In genomic region chr19:40859555-40859954, GRCm38 (mm10) we compare ENCODE assay signal across 19 mouse cellular contexts. TPM values are rescaled to one million over a fixed set of nuclear protein-coding genes. Genes with fewer than 3 reads are reported as not detected.
A peak's percentile ranks its signal among the peaks of the same experiment; 100 is the strongest.
DNase-seq lines count a peak whose midpoint lies in the region; ATAC-seq and TF ChIP-seq lines count a peak whose summit lies in the region.
"Had no signal": no experiment of that assay in that cellular context is flagged by ENCODE, and none has a peak within 500 bp of the region (broad histone marks: within the 10 kb centered on the region; RNA-seq: fewer than 3 reads in every experiment).

No protein-coding gene starts in this region.

- peak; percentile 81 for ATAC-seq in forebrain, postnatal 0 days
- ATAC-seq in forebrain, embryonic 12.5 days (ENCODE audit: low FRiP score), result no peak
- ATAC-seq in lung, postnatal 0 days, result peak; percentile 78
- ATAC-seq in megakaryocyte progenitor cell, adult 5-6 weeks (replicated peaks; ENCODE audit: poor library complexity), result peak; percentile 46; the same call in 1 of the 2 replicates
- ATAC-seq: CD4-positive, CD25-positive, alpha-beta regulatory T cell, adult 4 months; intestine, postnatal 0 days; Patski had no signal

- H3K4me3 ChIP-seq in forebrain, postnatal 0 days (ENCODE audit: low read depth, low read length), result no peak overlapping the region
- H3K4me3 ChIP-seq in forebrain, embryonic 12.5 days (replicated peaks), result no peak overlapping the region
- no peak overlapping the region for H3K4me3 ChIP-seq in lung, postnatal 0 days (ENCODE audit: low read depth, low read length)
- H3K4me3 ChIP-seq: embryonic facial prominence, embryonic 13.5 days; hindbrain, embryonic 10.5 days; midbrain, embryonic 10.5 days; neural tube, embryonic 12.5 days had no signal

- 0 out of 2 replicates have a peak overlapping the region, but pooled peaks have one; percentile 29 for H3K27ac ChIP-seq in forebrain, postnatal 0 days (ENCODE audit: low read depth, low read length)
- no peak overlapping the region for H3K27ac ChIP-seq in forebrain, embryonic 12.5 days
- H3K27ac ChIP-seq in lung, postnatal 0 days (ENCODE audit: low read length), result no peak overlapping the region
- H3K27ac ChIP-seq: embryonic facial prominence, embryonic 13.5 days; hindbrain, embryonic 10.5 days; midbrain, embryonic 10.5 days; neural tube, embryonic 12.5 days had no signal

- no peaks in the 10 kb centered on the region for H3K27me3 ChIP-seq in forebrain, postnatal 0 days (ENCODE audit: insufficient read depth, low read length)
- peaks cover 9% of the 10 kb centered on the region for H3K27me3 ChIP-seq in forebrain, embryonic 12.5 days
- no peaks in the 10 kb centered on the region for H3K27me3 ChIP-seq in lung, postnatal 0 days (replicated peaks; ENCODE audit: insufficient read depth, low read length)

- WGBS in forebrain, postnatal 0 days, result 36% methylated on average over 4 of the region's 4 CpGs
- 66% methylated on average over 4 of the region's 4 CpGs for WGBS in forebrain, embryonic 12.5 days
- WGBS in lung, postnatal 0 days, result 23% methylated on average over 4 of the region's 4 CpGs

- H3K4me2 ChIP-seq in forebrain, postnatal 0 days (ENCODE audit: low read depth), result no peak overlapping the region
- H3K4me2 ChIP-seq in forebrain, embryonic 12.5 days, result no peak overlapping the region
- H3K4me2 ChIP-seq in lung, postnatal 0 days (replicated peaks; ENCODE audit: low read depth, low read length), result no peak overlapping the region
- H3K4me2 ChIP-seq: embryonic facial prominence, embryonic 13.5 days; liver, embryonic 11.5 days; neural tube, embryonic 12.5 days had no signal

- TF ChIP-seq EP300 in lung, postnatal 0 days (IDR thresholded peaks at IDR 0.05), result no peak

- H3K36me3 ChIP-seq in forebrain, postnatal 0 days (ENCODE audit: insufficient read depth), result no peaks in the 10 kb centered on the region
- no peaks in the 10 kb centered on the region for H3K36me3 ChIP-seq in forebrain, embryonic 12.5 days (replicated peaks)
- no peaks in the 10 kb centered on the region for H3K36me3 ChIP-seq in lung, postnatal 0 days (ENCODE audit: insufficient read depth, low read length)
- H3K36me3 ChIP-seq: embryonic facial prominence, embryonic 13.5 days; hindbrain, embryonic 10.5 days; midbrain, embryonic 10.5 days; neural tube, embryonic 12.5 days had no signal

- H3K9me3 ChIP-seq in forebrain, postnatal 0 days (ENCODE audit: low read length), result no peaks in the 10 kb centered on the region
- no peaks in the 10 kb centered on the region for H3K9me3 ChIP-seq in forebrain, embryonic 12.5 days
- H3K9me3 ChIP-seq in lung, postnatal 0 days (ENCODE audit: low read length), result no peaks in the 10 kb centered on the region
- H3K9me3 ChIP-seq: embryonic facial prominence, embryonic 13.5 days; hindbrain, embryonic 10.5 days; midbrain, embryonic 10.5 days; neural tube, embryonic 12.5 days had no signal

- DNase-seq in forebrain, postnatal 0 days, result peak; percentile 60
- peak; percentile 67 for DNase-seq in lung, postnatal 0 days (ENCODE audit: low spot score)
- no peak for DNase-seq in lung, postnatal 25 days (ENCODE audit: low spot score)
- peak; percentile 28 to 56 for DNase-seq in heart, adult 9 months (ENCODE audit: low spot score in 2 of 2)
- DNase-seq in kidney, adult 11 months, result no peak
- DNase-seq in yolk sac, embryonic 10.5 days (ENCODE audit: low spot score), result no peak
- DNase-seq: adrenal gland, adult 8-10 months; cerebellum, adult 11 months; thymus, postnatal 25 days had no signal

- no peak overlapping the region for H3K9ac ChIP-seq in forebrain, postnatal 0 days
- no peak overlapping the region for H3K9ac ChIP-seq in forebrain, embryonic 12.5 days
- H3K9ac ChIP-seq in lung, postnatal 0 days (replicated peaks; ENCODE audit: low read depth), result no peak overlapping the region
- H3K9ac ChIP-seq: embryonic facial prominence, embryonic 13.5 days; neural tube, embryonic 12.5 days had no signal

- no peaks in the 10 kb centered on the region for H3K4me1 ChIP-seq in forebrain, postnatal 0 days (ENCODE audit: insufficient read depth)
- no peaks in the 10 kb centered on the region for H3K4me1 ChIP-seq in forebrain, embryonic 12.5 days
- H3K4me1 ChIP-seq in lung, postnatal 0 days (ENCODE audit: insufficient read depth, low read depth, low read length), result no peaks in the 10 kb centered on the region
- H3K4me1 ChIP-seq: embryonic facial prominence, embryonic 13.5 days; hindbrain, embryonic 10.5 days; midbrain, embryonic 10.5 days; neural tube, embryonic 12.5 days had no signal

- no peak for TF ChIP-seq CTCF in forebrain, postnatal 0 days (IDR thresholded peaks at IDR 0.05; ENCODE audit: low read depth)
- no peak for TF ChIP-seq CTCF in lung, postnatal 0 days (IDR thresholded peaks at IDR 0.05)

RNA-seq across cellular contexts. Expression of gene Ccnj, which starts 28.5 kb away (rescaled TPM):
- 10.5 and 12.1 TPM in 2 replicates for total RNA-seq in forebrain, postnatal 0 days (2014; rRNA removed)
- polyA plus RNA-seq in forebrain, postnatal 0 days (2015; fragmentation: Nextera tagmentation; extraction: Ambion mirVana), result 8.7 and 9.2 TPM in 2 replicates
- 38.1 and 39.2 TPM in 2 replicates for polyA plus RNA-seq in forebrain, embryonic 12.5 days (2016; fragmentation: Nextera tagmentation; extraction: Ambion mirVana)
- 12.7 and 14.8 TPM in 2 replicates for polyA plus RNA-seq in lung, postnatal 0 days (2015; fragmentation: Nextera tagmentation; extraction: Ambion mirVana)
- total RNA-seq in megakaryocyte progenitor cell, adult 5-6 weeks (2015), result 3.9 and 4.6 TPM in 2 replicates
- 5.5 and 8.4 TPM in 2 replicates for total RNA-seq in megakaryocyte progenitor cell, adult 5-6 weeks (2017)

RNA-seq across cellular contexts. Expression of gene Zfp518a, which starts 35.0 kb away (rescaled TPM):
- 13.2 and 18.4 TPM in 2 replicates for total RNA-seq in forebrain, postnatal 0 days (2014; rRNA removed)
- polyA plus RNA-seq in forebrain, postnatal 0 days (2015; fragmentation: Nextera tagmentation; extraction: Ambion mirVana), result 1.5 and 2.3 TPM in 2 replicates
- 13.0 and 13.8 TPM in 2 replicates for polyA plus RNA-seq in forebrain, embryonic 12.5 days (2016; fragmentation: Nextera tagmentation; extraction: Ambion mirVana)
- 5.9 and 6.7 TPM in 2 replicates for polyA plus RNA-seq in lung, postnatal 0 days (2015; fragmentation: Nextera tagmentation; extraction: Ambion mirVana)
- total RNA-seq in megakaryocyte progenitor cell, adult 5-6 weeks (2015), result 26.8 and 31.2 TPM in 2 replicates
- 23.6 and 29.0 TPM in 2 replicates for total RNA-seq in megakaryocyte progenitor cell, adult 5-6 weeks (2017)

Comparison
In these comparisons a context has a peak if more than half of its experiments do, and no peak if none do; other contexts are left out.
1. DNase-seq: peak in forebrain, postnatal 0 days (single experiment), lung, postnatal 0 days (single experiment) and heart, adult 9 months (2 of 2); none in lung, postnatal 25 days (single experiment), kidney, adult 11 months (single experiment) and yolk sac, embryonic 10.5 days (single experiment).